Mouse (Mus musculus): ENCODE measurements around the gene Ccdc182.

DNA sequence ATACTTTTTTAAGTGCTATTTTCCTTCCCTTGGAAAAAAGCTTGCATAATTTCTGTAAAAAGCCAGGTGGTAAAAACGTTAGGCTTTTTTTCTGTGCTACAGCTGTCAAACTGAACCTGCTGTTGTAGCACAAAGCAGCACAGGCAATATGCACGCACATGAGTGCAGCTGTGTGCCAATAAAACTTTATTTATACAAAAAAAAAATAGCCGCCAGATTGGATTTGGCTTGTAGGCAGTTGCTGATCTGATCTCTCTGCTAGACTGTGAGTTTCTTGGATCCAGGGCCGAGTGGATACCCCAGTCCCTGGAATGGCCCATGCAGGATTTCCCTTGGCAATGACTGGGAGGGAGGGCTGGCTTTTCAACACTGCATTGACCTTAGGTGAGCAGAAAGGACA lies 36.2 kb upstream of the Ccdc182 start:
- TF ChIP-seq CTCF (IDR thresholded peaks at IDR 0.05; ENCODE audit: control insufficient read depth, insufficient read depth, insufficient read length), result no peak
- no peak for TF ChIP-seq MYOD1 (IDR thresholded peaks at IDR 0.05; ENCODE audit: control insufficient read depth, insufficient read length, low read depth)
- TF ChIP-seq CEBPB (IDR thresholded peaks at IDR 0.05; ENCODE audit: low read depth), result no peak
- TF ChIP-seq MYOG (IDR thresholded peaks at IDR 0.05; ENCODE audit: control insufficient read depth, extremely low read depth, insufficient read length), result no peak
- no peak for TF ChIP-seq MAX (IDR thresholded peaks at IDR 0.05)
- TF ChIP-seq USF1 (IDR thresholded peaks at IDR 0.05; ENCODE audit: low read depth), result no peak
- TF ChIP-seq FOSL1 (IDR thresholded peaks at IDR 0.05; ENCODE audit: insufficient read depth, low read length, poor library complexity, severe bottlenecking), result no peak
